Mouse (Mus musculus) thymus, adult 2 months (tissue): ENCODE measurements around the gene Sp1. TPM values are rescaled to one million over a fixed set of nuclear protein-coding genes. Genes with fewer than 3 reads are reported as not detected.

Experiments
- DNase-seq: peaks from one replicate; pipeline ENCODE4 v3.0.0; 2021
- H3K27ac ChIP-seq: fragments of 200-500 bp; 2 replicates; pipeline ENCODE4 v1.5.1; 2012; ENCODE audit warnings: low read length, control low read depth; ENCODE audit not compliant: control insufficient read depth, insufficient read depth
- H3K27me3 ChIP-seq: fragments of 200-500 bp; 2 replicates; pipeline ENCODE4 v1.6.1; 2012; ENCODE audit warnings: mild to moderate bottlenecking, low read length, moderate library complexity, mixed read lengths; ENCODE audit not compliant: control insufficient read depth, insufficient read depth
- H3K36me3 ChIP-seq: fragments of 200-500 bp; 2 replicates; pipeline ENCODE4 v1.6.1; 2012; ENCODE audit warnings: mild to moderate bottlenecking, low read length, moderate library complexity; ENCODE audit not compliant: control insufficient read depth, insufficient read depth
- H3K4me1 ChIP-seq: fragments of 200-500 bp; replicated peaks from 2 replicates; pipeline ENCODE4 v1.6.1; 2012; ENCODE audit warnings: low read length; ENCODE audit not compliant: control insufficient read depth, insufficient read depth
- H3K4me3 ChIP-seq: fragments of 200-500 bp; 2 replicates; pipeline ENCODE4 v1.5.1; 2012; ENCODE audit warnings: mild to moderate bottlenecking, low read length, control low read depth, moderate library complexity; ENCODE audit not compliant: control insufficient read depth, insufficient read depth
- CTCF ChIP-seq: fragments of 200-500 bp; IDR thresholded peaks from 2 replicates; pipeline ENCODE4 v1.5.1; 2012; ENCODE audit warnings: mild to moderate bottlenecking, control low read depth, low read length, moderate library complexity, borderline replicate concordance; ENCODE audit not compliant: control insufficient read depth, poor library complexity, insufficient read depth; ENCODE audit errors: extremely low read depth
- POLR2A ChIP-seq: fragments of 200-500 bp; IDR thresholded peaks from 2 replicates; pipeline ENCODE4 v1.6.1; 2012; ENCODE audit warnings: mild to moderate bottlenecking, low read length, control low read depth, moderate library complexity; ENCODE audit not compliant: control insufficient read depth, poor library complexity, insufficient read depth; ENCODE audit errors: extremely low read depth
- WGBS: fragments of 180-500 bp; shearing (Covaris S2); methylation state at CpG from one replicate; pipeline ENCODE4 v1.1.7; 2018; 5-methylcytosine and 5-hydroxymethylcytosine counted together
- polyA plus RNA-seq: library from polyadenylated mRNA; depleted of rRNA; stranded (reverse); fragments of >200 nt; gene quantifications from 2 replicates; pipeline ENCODE4 v1.2.3, GENCODE M21; 2012

Gene Sp1
- polyA plus RNA-seq, 1 experiment, result 45.0 TPM

DNA sequence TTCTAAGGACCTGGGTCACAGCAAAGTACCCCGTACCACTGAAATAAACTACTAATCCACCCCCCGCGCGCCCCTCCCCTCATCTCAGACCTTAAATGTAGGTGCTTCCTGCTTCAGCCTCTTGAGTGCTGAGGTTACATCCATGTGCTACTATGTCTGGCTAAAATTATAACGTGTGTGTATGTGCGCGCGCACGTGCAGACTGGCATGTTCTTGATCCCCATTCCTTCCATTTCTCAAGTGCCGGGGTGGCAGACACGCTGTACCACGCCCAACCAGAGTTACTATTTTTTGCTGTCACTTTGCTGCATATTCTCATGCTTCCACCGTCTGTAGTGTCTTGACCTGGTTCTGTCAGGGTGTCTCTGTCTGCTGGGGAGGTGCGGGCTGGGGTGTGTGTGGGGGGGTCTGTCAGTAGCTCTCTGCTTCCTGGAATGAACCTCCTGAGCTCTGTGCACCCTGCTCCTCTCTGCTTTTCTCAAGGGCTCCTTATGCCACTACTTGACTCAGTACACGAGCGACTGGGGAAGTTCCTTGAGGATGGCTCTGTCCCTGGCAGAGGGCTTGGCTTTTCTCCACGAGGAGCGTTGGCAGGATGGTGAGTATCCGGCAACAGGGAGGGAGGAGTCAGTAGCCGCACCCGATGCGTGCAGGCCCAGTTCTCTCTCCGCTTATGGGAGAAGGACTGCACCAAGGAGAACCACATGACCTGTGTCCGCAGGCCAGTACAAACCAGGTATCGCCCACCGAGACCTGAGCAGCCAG is 45.9 kb downstream of the Sp1 start:
- 89% methylated on average over 26 of the region's 26 CpGs for WGBS
- Histone ChIP-seq H3K36me3 (no peaks in the 10 kb centered on the region), H3K4me3 (no peak overlapping the region), H3K27ac (no peak overlapping the region), H3K4me1 (peaks cover 9% of the 10 kb centered on the region), H3K27me3 (no peaks in the 10 kb centered on the region)
- DNase-seq, result no peak
- TF ChIP-seq CTCF (no peak), POLR2A (no peak)

GRCm38 (mm10) chr15:102455993-102456392 is 50.0 kb downstream of the Sp1 start:
- 71% methylated on average over 6 of the region's 6 CpGs for WGBS
- Histone ChIP-seq H3K4me3 (no peak overlapping the region), H3K36me3 (no peaks in the 10 kb centered on the region), H3K27ac (no peak overlapping the region), H3K27me3 (no peaks in the 10 kb centered on the region), H3K4me1 (peaks cover 34% of the 10 kb centered on the region)
- DNase-seq, result no peak
- TF ChIP-seq CTCF, result peak; percentile 71
- no peak for TF ChIP-seq POLR2A

DNA sequence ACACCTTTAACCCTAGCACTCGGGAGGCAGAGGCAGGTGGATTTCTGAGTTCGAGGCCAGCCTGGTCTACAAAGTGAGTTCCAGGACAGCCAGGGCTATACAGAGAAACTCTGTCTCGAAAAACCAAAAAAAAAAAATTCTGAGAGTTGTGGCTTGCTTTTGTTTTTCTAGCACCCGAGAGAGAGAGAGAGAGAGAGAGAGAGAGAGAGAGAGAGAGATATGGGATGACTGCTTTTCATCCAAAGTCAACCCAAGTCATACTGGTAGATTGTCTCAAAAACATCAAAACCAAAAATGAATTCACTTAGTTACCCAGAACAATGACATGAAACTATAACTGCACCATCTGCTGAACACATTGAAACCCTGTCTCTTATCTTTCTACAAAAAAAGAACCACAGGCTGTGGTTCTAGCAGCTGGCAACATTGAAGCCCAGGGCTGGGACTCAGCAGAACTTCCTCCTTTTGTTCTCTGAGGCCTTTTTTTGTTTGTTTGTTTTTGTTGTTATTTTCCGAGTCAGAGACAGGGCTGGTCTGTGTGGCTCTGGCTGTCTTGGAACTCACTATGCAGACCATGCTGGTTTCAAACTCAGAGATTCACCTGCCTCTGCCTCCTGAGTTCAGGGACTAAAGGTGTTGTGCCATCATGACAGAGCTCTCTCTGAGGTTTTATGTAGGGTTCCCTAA is 52.2 kb downstream of the Sp1 start:
- no peak overlapping the region for H3K4me3 ChIP-seq
- no peak for TF ChIP-seq POLR2A
- TF ChIP-seq CTCF, result no peak
- H3K27ac ChIP-seq, result peak overlapping the region; percentile 98

GRCm38 (mm10) chr15:102458904-102459317 is 53.0 kb downstream of the Sp1 start, which contains the start of gene Prr13:
Gene Prr13 (plus strand): TSS chr15:102459028.
- Histone ChIP-seq H3K36me3 (no peaks in the 10 kb centered on the region), H3K4me3 (peak within 1 kb of the TSS; percentile 40), H3K27ac (peak within 1 kb of the TSS; percentile 98), H3K27me3 (no peaks in the 10 kb centered on the region), H3K4me1 (peaks cover 27% of the 10 kb centered on the region)
- 3% methylated on average over 19 of the region's 19 CpGs for WGBS
- TF ChIP-seq CTCF (peak; percentile 61; the same call in 1 of the 2 replicates), POLR2A (no peak)
- peak; percentile 88 for DNase-seq

More for the DNA sequence above, 52.2 kb downstream of the Sp1 start:
- Histone ChIP-seq H3K4me1 (peaks cover 27% of the 10 kb centered on the region), H3K27me3 (no peaks in the 10 kb centered on the region), H3K36me3 (no peaks in the 10 kb centered on the region)
- WGBS, result 2% methylated on average over 5 of the region's 5 CpGs
- peak; percentile 43 for DNase-seq

- peak overlapping the region; percentile 40 for H3K4me3 ChIP-seq
- no peaks in the 10 kb centered on the region for H3K27me3 ChIP-seq
- 30% methylated on average over 6 of the region's 6 CpGs for WGBS
- no peak for DNase-seq
- TF ChIP-seq POLR2A (no peak), CTCF (no peak)
- no peaks in the 10 kb centered on the region for H3K36me3 ChIP-seq
- H3K27ac ChIP-seq, result peak overlapping the region; percentile 98; the same call in 1 of the 2 replicates
- H3K4me1 ChIP-seq, result peaks cover 27% of the 10 kb centered on the region
These were observed 53.4 kb downstream of the Sp1 start for GRCm38 (mm10) chr15:102459381-102459780.

DNA sequence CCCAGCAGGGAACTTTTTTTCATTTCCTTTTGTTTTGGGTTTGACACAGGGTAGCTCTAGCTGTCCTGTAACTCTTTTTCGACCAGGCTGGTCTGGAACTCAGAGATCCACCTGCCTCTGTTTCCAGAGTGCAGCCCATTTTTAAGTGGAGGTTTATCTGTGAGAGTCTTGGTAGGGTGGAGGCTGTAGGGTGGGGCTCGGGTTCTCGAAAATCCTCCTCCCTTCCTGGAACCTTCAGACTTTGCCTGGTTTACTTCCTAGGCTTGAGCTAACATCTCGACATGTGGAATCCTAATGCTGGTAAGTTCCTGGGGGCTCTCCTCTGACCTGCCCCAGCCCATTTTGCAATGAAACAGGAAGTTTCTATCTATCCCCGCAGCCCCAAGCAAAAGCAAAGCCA is 53.9 kb downstream of the Sp1 start:
- TF ChIP-seq CTCF, result no peak
- no peak for TF ChIP-seq POLR2A
- no peak overlapping the region; the same call in 1 of the 2 replicates for H3K27ac ChIP-seq
- no peak overlapping the region for H3K4me3 ChIP-seq
- 6% methylated on average over 5 of the region's 5 CpGs for WGBS
- no peaks in the 10 kb centered on the region for H3K27me3 ChIP-seq
- no peak for DNase-seq
- no peaks in the 10 kb centered on the region for H3K36me3 ChIP-seq
- peaks cover 27% of the 10 kb centered on the region for H3K4me1 ChIP-seq
